Mouse (Mus musculus) CH12.LX (cell line): Measurements from ENCODE around the gene Gatb.

ENCODE experiments used
- CHD1 ChIP-seq: IDR thresholded peaks from 2 replicates; pipeline ENCODE4 v1.6.1; 2012; ENCODE audit warnings: low read depth, low read length, improper control_type of control experiment, inconsistent platforms
- CTCF ChIP-seq, 2 experiments: IDR thresholded peaks in 1 of 2; conservative IDR thresholded peaks in 1 of 2; 2 replicates each; pipeline ENCODE4 v1.5.1; 2011 to 2012; ENCODE audit warnings: low read depth in 2 of 2, low read length in 2 of 2, improper control_type of control experiment in 1 of 2, inconsistent platforms in 1 of 2, mild to moderate bottlenecking in 1 of 2, moderate library complexity in 1 of 2
- JUN ChIP-seq: IDR thresholded peaks from 2 replicates; pipeline ENCODE4 v1.6.1; 2011; ENCODE audit warnings: low read depth, mild to moderate bottlenecking, low read length, improper control_type of control experiment, moderate library complexity; ENCODE audit not compliant: insufficient read depth
- KAT2A ChIP-seq: IDR thresholded peaks from 2 replicates; pipeline ENCODE4 v1.6.1; 2012; ENCODE audit warnings: low read length, improper control_type of control experiment, inconsistent platforms; ENCODE audit not compliant: insufficient replicate concordance
- MAFK ChIP-seq: IDR thresholded peaks from 2 replicates; pipeline ENCODE4 v1.6.1; 2011; ENCODE audit warnings: low read length, improper control_type of control experiment; ENCODE audit not compliant: insufficient replicate concordance
- MYC ChIP-seq: IDR thresholded peaks from 2 replicates; pipeline ENCODE4 v1.6.1; 2011; ENCODE audit warnings: low read depth, mild to moderate bottlenecking, improper control_type of control experiment, low read length
- POLR2A ChIP-seq: IDR thresholded peaks from 2 replicates; pipeline ENCODE4 v1.6.1; 2011; ENCODE audit warnings: low read depth, mild to moderate bottlenecking, improper control_type of control experiment, low read length
- USF1 ChIP-seq: IDR thresholded peaks from 2 replicates; pipeline ENCODE4 v1.6.1; 2014; ENCODE audit warnings: low read depth, mild to moderate bottlenecking, inconsistent platforms, low read length, improper control_type of control experiment
- ZC3H11A ChIP-seq: IDR thresholded peaks from 2 replicates; pipeline ENCODE4 v1.6.1; 2012; ENCODE audit warnings: low read depth, mild to moderate bottlenecking, inconsistent platforms, low read length, improper control_type of control experiment

DNA sequence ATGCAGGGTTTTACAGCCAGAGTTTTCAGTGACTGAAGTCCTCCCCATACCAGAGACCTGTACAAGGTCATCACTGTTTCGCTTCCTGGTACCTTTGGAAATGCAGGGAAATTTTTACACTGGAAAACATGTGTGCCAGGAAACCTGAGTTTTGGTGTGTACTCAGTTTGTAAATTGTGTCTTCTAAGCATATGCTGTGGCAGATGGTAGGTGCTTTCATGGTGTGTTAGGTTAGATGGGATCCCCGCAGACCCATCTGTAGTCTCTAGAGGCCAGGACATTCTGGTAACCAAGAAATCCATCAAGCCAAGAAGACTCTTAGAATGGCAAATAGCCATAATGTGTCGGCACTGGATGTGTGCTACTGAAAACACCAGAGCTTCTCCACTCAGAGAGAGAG is 38.9 kb upstream of the Gatb start:
- TF ChIP-seq MYC (no peak), POLR2A (no peak), KAT2A (no peak), CTCF (conservative IDR thresholded peaks at IDR 0.05 in 1 of 2, IDR thresholded peaks at IDR 0.05 in 1 of 2; ENCODE audit: low read depth in 2 of 2, low read length in 2 of 2) (no peak), MAFK (no peak), JUN (no peak), USF1 (no peak), CHD1 (no peak), ZC3H11A (no peak)
